Mouse (Mus musculus): Measurements from ENCODE around the gene Clta. TPM values are rescaled to one million over a fixed set of nuclear protein-coding genes. Genes with fewer than 3 reads are reported as not detected.

Gene Clta
- polyA plus RNA-seq, 1 experiment from 2014 or later = 237 TPM

DNA sequence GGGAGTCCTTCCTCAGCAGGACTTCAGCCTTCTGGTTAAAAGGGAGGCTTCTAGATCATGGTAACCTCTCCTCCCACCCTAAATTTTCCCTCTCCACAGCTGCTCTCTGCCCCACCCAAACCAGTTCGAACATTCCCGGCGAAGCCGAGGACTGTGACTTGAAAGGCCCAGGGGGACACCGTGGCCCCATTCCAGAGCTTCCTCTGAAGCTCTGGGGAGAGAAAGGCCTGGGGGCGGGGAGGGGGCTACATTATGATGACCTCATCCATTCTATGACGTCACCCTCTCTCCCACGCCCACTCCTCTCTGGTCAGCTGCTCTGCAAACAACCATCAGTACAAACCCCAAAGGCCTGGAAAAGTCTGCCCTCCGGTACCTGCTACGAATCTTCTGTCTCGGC, 21.1 kb upstream of the Clta start, which contains the start of gene Ccin:
Ccin (plus strand) TSS at position 303 of the 400 bp plus-strand sequence.
- no peaks in the 10 kb centered on the region for H3K9me3 ChIP-seq (ENCODE audit: control insufficient read depth, low read depth, low read length)
- no peaks in the 10 kb centered on the region for H3K27me3 ChIP-seq (ENCODE audit: control insufficient read depth, insufficient read depth, low read length)
- peaks cover 17% of the 10 kb centered on the region; the same call in 1 of the 2 replicates for H3K4me1 ChIP-seq (ENCODE audit: control insufficient read depth, insufficient read depth, low read length)
- WGBS = 74% methylated on average over 11 of the region's 11 CpGs
- peak within 1 kb of the TSS; percentile 55 for H3K4me2 ChIP-seq (replicated peaks; ENCODE audit: low read depth, low read length)
- H3K36me3 ChIP-seq (ENCODE audit: control insufficient read depth, insufficient read depth, low read length) = no peaks in the 10 kb centered on the region
- no peak for ATAC-seq (ENCODE audit: insufficient number of reproducible peaks, insufficient read depth, low FRiP score, low read depth)
- peak within 1 kb of the TSS; percentile 35 for H3K27ac ChIP-seq (ENCODE audit: low read length)
- H3K9ac ChIP-seq (replicated peaks; ENCODE audit: low read depth, low read length) = 0 out of 2 replicates have a peak within 1 kb of the TSS, but pooled peaks have one; percentile 33
- H3K4me3 ChIP-seq (ENCODE audit: low read depth, low read length) = peak within 1 kb of the TSS; percentile 24

DNA sequence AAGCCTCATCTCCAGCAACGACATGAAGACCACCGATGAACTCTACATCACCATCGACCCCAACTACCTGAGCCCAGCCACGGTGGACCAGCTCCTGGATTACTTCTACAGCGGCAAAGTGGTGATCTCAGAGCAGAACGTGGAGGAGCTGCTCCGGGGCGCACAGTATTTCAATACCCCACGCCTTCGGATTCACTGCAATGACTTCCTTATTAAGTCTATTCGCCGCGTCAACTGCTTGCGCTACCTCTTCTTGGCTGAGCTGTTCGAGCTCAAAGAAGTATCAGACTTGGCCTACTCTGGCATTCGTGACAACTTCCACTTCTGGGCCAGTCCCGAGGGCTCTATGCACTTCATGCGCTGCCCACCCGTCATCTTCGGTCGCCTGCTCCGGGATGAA, 20.5 kb upstream of the Clta start:
- H3K9ac ChIP-seq (replicated peaks; ENCODE audit: low read depth, low read length) = no peak overlapping the region
- H3K4me1 ChIP-seq (ENCODE audit: control insufficient read depth, insufficient read depth, low read length) = peaks cover 15% of the 10 kb centered on the region; the same call in 1 of the 2 replicates
- no peak overlapping the region for H3K4me3 ChIP-seq (ENCODE audit: low read depth, low read length)
- no peaks in the 10 kb centered on the region for H3K9me3 ChIP-seq (ENCODE audit: control insufficient read depth, low read depth, low read length)
- no peaks in the 10 kb centered on the region for H3K36me3 ChIP-seq (ENCODE audit: control insufficient read depth, insufficient read depth, low read length)
- 92% methylated on average over 22 of the region's 22 CpGs for WGBS
- no peaks in the 10 kb centered on the region for H3K27me3 ChIP-seq (ENCODE audit: control insufficient read depth, insufficient read depth, low read length)
- no peak overlapping the region for H3K4me2 ChIP-seq (replicated peaks; ENCODE audit: low read depth, low read length)
- H3K27ac ChIP-seq (ENCODE audit: low read length) = no peak overlapping the region
- ATAC-seq (ENCODE audit: insufficient number of reproducible peaks, insufficient read depth, low FRiP score, low read depth) = no peak

GRCm38 (mm10) chr4:43984326-43984725, 19.9 kb upstream of the Clta start:
- Histone ChIP-seq H3K36me3 (ENCODE audit: control insufficient read depth, insufficient read depth, low read length) (no peaks in the 10 kb centered on the region), H3K4me2 (replicated peaks; ENCODE audit: low read depth, low read length) (no peak overlapping the region), H3K9me3 (ENCODE audit: control insufficient read depth, low read depth, low read length) (no peaks in the 10 kb centered on the region), H3K9ac (replicated peaks; ENCODE audit: low read depth, low read length) (no peak overlapping the region), H3K27ac (ENCODE audit: low read length) (no peak overlapping the region), H3K4me3 (ENCODE audit: low read depth, low read length) (no peak overlapping the region), H3K27me3 (ENCODE audit: control insufficient read depth, insufficient read depth, low read length) (no peaks in the 10 kb centered on the region), H3K4me1 (ENCODE audit: control insufficient read depth, insufficient read depth, low read length) (0 out of 2 replicates have a peak, but pooled peaks cover 9% of the 10 kb centered on the region)
- WGBS = 89% methylated on average over 19 of the region's 19 CpGs
- ATAC-seq (ENCODE audit: insufficient number of reproducible peaks, insufficient read depth, low FRiP score, low read depth) = no peak

DNA sequence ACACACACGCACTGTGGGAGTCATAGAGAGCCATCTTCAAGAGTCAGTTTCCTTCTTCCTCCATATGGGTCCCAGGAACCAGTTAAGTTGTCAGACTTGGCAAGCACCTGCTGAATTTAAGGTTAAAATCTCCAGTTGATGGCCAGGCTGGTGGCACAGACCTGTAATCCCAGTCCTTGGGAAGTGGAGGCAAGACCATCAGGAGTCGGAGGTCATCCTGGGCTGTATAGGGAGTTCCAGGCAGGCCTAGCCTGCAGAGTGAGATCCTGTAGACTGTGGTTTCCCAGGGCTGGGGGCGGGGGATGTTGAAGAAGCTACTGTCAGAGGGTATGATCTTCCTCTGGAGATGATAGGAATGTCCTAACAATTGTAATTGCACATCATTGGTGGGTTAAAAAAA, 15.3 kb upstream of the Clta start:
- no peaks in the 10 kb centered on the region for H3K36me3 ChIP-seq (ENCODE audit: control insufficient read depth, insufficient read depth, low read length)
- H3K4me1 ChIP-seq (ENCODE audit: control insufficient read depth, insufficient read depth, low read length) = no peaks in the 10 kb centered on the region
- no peak for ATAC-seq (ENCODE audit: insufficient number of reproducible peaks, insufficient read depth, low FRiP score, low read depth)
- H3K27ac ChIP-seq (ENCODE audit: low read length) = no peak overlapping the region
- 84% methylated on average over 3 of the region's 3 CpGs for WGBS
- H3K9ac ChIP-seq (replicated peaks; ENCODE audit: low read depth, low read length) = no peak overlapping the region
- no peaks in the 10 kb centered on the region for H3K9me3 ChIP-seq (ENCODE audit: control insufficient read depth, low read depth, low read length)
- no peaks in the 10 kb centered on the region for H3K27me3 ChIP-seq (ENCODE audit: control insufficient read depth, insufficient read depth, low read length)
- H3K4me2 ChIP-seq (replicated peaks; ENCODE audit: low read depth, low read length) = no peak overlapping the region
- H3K4me3 ChIP-seq (ENCODE audit: low read depth, low read length) = no peak overlapping the region

DNA sequence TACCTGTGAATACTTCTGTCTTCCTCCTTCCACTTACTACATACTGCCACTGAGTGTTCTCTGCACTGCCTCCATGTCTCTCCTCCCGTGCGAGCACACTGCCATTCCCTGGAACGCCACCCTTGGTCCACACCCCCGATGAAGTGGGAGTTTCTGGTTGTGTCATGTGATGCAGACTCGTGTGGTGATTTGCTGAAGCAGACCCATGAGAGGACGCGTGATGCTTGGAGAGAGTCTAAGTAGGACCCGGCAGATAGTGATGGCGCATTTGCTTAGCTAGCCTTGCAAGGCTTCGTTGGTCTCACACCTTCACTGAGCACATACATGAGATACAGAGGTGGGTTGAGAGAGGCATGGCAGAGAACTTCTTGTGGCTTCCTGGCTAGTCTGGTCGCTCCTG, 11.2 kb upstream of the Clta start:
- H3K36me3 ChIP-seq (ENCODE audit: control insufficient read depth, insufficient read depth, low read length) = no peaks in the 10 kb centered on the region
- no peak overlapping the region for H3K4me3 ChIP-seq (ENCODE audit: low read depth, low read length)
- 92% methylated on average over 11 of the region's 11 CpGs for WGBS
- H3K27ac ChIP-seq (ENCODE audit: low read length) = no peak overlapping the region
- no peak overlapping the region for H3K4me2 ChIP-seq (replicated peaks; ENCODE audit: low read depth, low read length)
- H3K4me1 ChIP-seq (ENCODE audit: control insufficient read depth, insufficient read depth, low read length) = no peaks in the 10 kb centered on the region
- ATAC-seq (ENCODE audit: insufficient number of reproducible peaks, insufficient read depth, low FRiP score, low read depth) = no peak
- no peak overlapping the region for H3K9ac ChIP-seq (replicated peaks; ENCODE audit: low read depth, low read length)
- no peaks in the 10 kb centered on the region for H3K9me3 ChIP-seq (ENCODE audit: control insufficient read depth, low read depth, low read length)
- no peaks in the 10 kb centered on the region for H3K27me3 ChIP-seq (ENCODE audit: control insufficient read depth, insufficient read depth, low read length)

GRCm38 (mm10) chr4:43994342-43994741, 9.9 kb upstream of the Clta start:
- Histone ChIP-seq H3K27me3 (ENCODE audit: control insufficient read depth, insufficient read depth, low read length) (no peaks in the 10 kb centered on the region), H3K4me1 (ENCODE audit: control insufficient read depth, insufficient read depth, low read length) (no peaks in the 10 kb centered on the region), H3K4me3 (ENCODE audit: low read depth, low read length) (no peak overlapping the region), H3K27ac (ENCODE audit: low read length) (no peak overlapping the region), H3K9me3 (ENCODE audit: control insufficient read depth, low read depth, low read length) (no peaks in the 10 kb centered on the region), H3K4me2 (replicated peaks; ENCODE audit: low read depth, low read length) (no peak overlapping the region), H3K9ac (replicated peaks; ENCODE audit: low read depth, low read length) (no peak overlapping the region), H3K36me3 (ENCODE audit: control insufficient read depth, insufficient read depth, low read length) (no peaks in the 10 kb centered on the region)
- ATAC-seq (ENCODE audit: insufficient number of reproducible peaks, insufficient read depth, low FRiP score, low read depth) = no peak
- 43% methylated on average over 2 of the region's 2 CpGs for WGBS

- Histone ChIP-seq H3K4me2 (replicated peaks; ENCODE audit: low read depth, low read length) (no peak overlapping the region), H3K9ac (replicated peaks; ENCODE audit: low read depth, low read length) (no peak overlapping the region)
- ATAC-seq (ENCODE audit: insufficient number of reproducible peaks, insufficient read depth, low FRiP score, low read depth) = no peak; the same call in 1 of the 2 replicates
Observed at GRCm38 (mm10) chr4:44003622-44004021, 630 bp upstream of the Clta start.

GRCm38 (mm10) chr4:44004623-44005409, 564 bp downstream of the Clta start:
- no peaks in the 10 kb centered on the region for H3K27me3 ChIP-seq (ENCODE audit: control insufficient read depth, insufficient read depth, low read length)
- H3K9ac ChIP-seq (replicated peaks; ENCODE audit: low read depth, low read length) = no peak overlapping the region
- H3K4me3 ChIP-seq (ENCODE audit: low read depth, low read length) = no peak overlapping the region
- H3K4me2 ChIP-seq (replicated peaks; ENCODE audit: low read depth, low read length) = no peak overlapping the region
- no peaks in the 10 kb centered on the region for H3K9me3 ChIP-seq (ENCODE audit: control insufficient read depth, low read depth, low read length)
- no peaks in the 10 kb centered on the region for H3K4me1 ChIP-seq (ENCODE audit: control insufficient read depth, insufficient read depth, low read length)
- no peak for ATAC-seq (ENCODE audit: insufficient number of reproducible peaks, insufficient read depth, low FRiP score, low read depth)
- H3K36me3 ChIP-seq (ENCODE audit: control insufficient read depth, insufficient read depth, low read length) = no peaks in the 10 kb centered on the region
- WGBS = 73% methylated on average over 3 of the region's 3 CpGs
- H3K27ac ChIP-seq (ENCODE audit: low read length) = no peak overlapping the region

More at GRCm38 (mm10) chr4:44003622-44004021, 630 bp upstream of the Clta start:
- WGBS = 54% methylated on average over 6 of the region's 6 CpGs
- Histone ChIP-seq H3K4me3 (ENCODE audit: low read depth, low read length) (no peak overlapping the region), H3K27me3 (ENCODE audit: control insufficient read depth, insufficient read depth, low read length) (no peaks in the 10 kb centered on the region), H3K9me3 (ENCODE audit: control insufficient read depth, low read depth, low read length) (no peaks in the 10 kb centered on the region), H3K36me3 (ENCODE audit: control insufficient read depth, insufficient read depth, low read length) (no peaks in the 10 kb centered on the region), H3K4me1 (ENCODE audit: control insufficient read depth, insufficient read depth, low read length) (no peaks in the 10 kb centered on the region), H3K27ac (ENCODE audit: low read length) (no peak overlapping the region)

Data from stomach, embryonic 14.5 days (tissue).